ENCODE assay signal across 8 mouse cellular contexts in genomic region chr7:114276005-114276752, GRCm38 (mm10). TPM values are rescaled to one million over a fixed set of nuclear protein-coding genes. Genes with fewer than 3 reads are reported as not detected.
DNase-seq lines count a peak whose midpoint lies in the region; ATAC-seq and TF ChIP-seq lines count a peak whose summit lies in the region.

Gene Psma1 (minus strand): TSS chr7:114276118.

- under 1% methylated on average over 39 of the region's 39 CpGs for WGBS in hindbrain, embryonic 10.5 days
- under 1% methylated on average over 38 of the region's 39 CpGs for WGBS in lung, postnatal 0 days

- H3K4me1 ChIP-seq in hindbrain, embryonic 10.5 days (replicated peaks), result peaks cover 11% of the 10 kb centered on the region
- H3K4me1 ChIP-seq in lung, postnatal 0 days (ENCODE audit: insufficient read depth, low read depth, low read length), result no peaks in the 10 kb centered on the region

- H3K9ac ChIP-seq in lung, postnatal 0 days (replicated peaks; ENCODE audit: low read depth), result peak within 1 kb of the TSS; percentile 87

- H3K27me3 ChIP-seq in hindbrain, embryonic 10.5 days (ENCODE audit: insufficient read depth, poor library complexity, severe bottlenecking), result no peaks in the 10 kb centered on the region
- H3K27me3 ChIP-seq in lung, postnatal 0 days (replicated peaks; ENCODE audit: insufficient read depth, low read length), result no peaks in the 10 kb centered on the region

- peak within 1 kb of the TSS; percentile 96 for H3K4me3 ChIP-seq in hindbrain, embryonic 10.5 days
- H3K4me3 ChIP-seq in lung, postnatal 0 days (ENCODE audit: low read depth, low read length), result peak within 1 kb of the TSS; percentile 87

- peak; percentile 99 for DNase-seq in MN1 (ENCODE audit: low spot score)
- peak; percentile 97 for DNase-seq in cerebellum, adult 9-10 months
- DNase-seq in hindbrain, embryonic 10.5 days (ENCODE audit: low spot score), result peak; percentile 98
- peak; percentile 97 for DNase-seq in layer of hippocampus, adult 9-11 months
- peak; percentile 99 for DNase-seq in lung, postnatal 0 days (ENCODE audit: low spot score)
- DNase-seq in ovary, postnatal 14 days (ENCODE audit: low spot score), result peak; percentile 91
- DNase-seq in thymus, postnatal 14 days, result peak; percentile 96

- H3K4me2 ChIP-seq in lung, postnatal 0 days (replicated peaks; ENCODE audit: low read depth, low read length), result peak within 1 kb of the TSS; percentile 73

- TF ChIP-seq CTCF in lung, postnatal 0 days (IDR thresholded peaks at IDR 0.05), result peak; percentile 71

- H3K27ac ChIP-seq in hindbrain, embryonic 10.5 days, result peak within 1 kb of the TSS; percentile 92
- peak within 1 kb of the TSS; percentile 29 for H3K27ac ChIP-seq in lung, postnatal 0 days (ENCODE audit: low read length)

- peak; percentile 97 for ATAC-seq in frontal cortex, adult (ENCODE audit: low TSS enrichment)
- peak; percentile 97 for ATAC-seq in lung, postnatal 0 days

- TF ChIP-seq EP300 in lung, postnatal 0 days (IDR thresholded peaks at IDR 0.05), result no peak

- H3K9me3 ChIP-seq in hindbrain, embryonic 10.5 days, result no peaks in the 10 kb centered on the region
- H3K9me3 ChIP-seq in lung, postnatal 0 days (ENCODE audit: low read length), result no peaks in the 10 kb centered on the region

- H3K36me3 ChIP-seq in hindbrain, embryonic 10.5 days, result peaks cover 33% of the 10 kb centered on the region
- H3K36me3 ChIP-seq in lung, postnatal 0 days (ENCODE audit: insufficient read depth, low read length), result peaks cover 5% of the 10 kb centered on the region; the same call in 1 of the 2 replicates

RNA-seq across cellular contexts. Expression of gene Psma1, which starts in this region (rescaled TPM):
- 481 and 500 TPM in 2 replicates for polyA plus RNA-seq in hindbrain, embryonic 10.5 days (2016; fragmentation: Nextera tagmentation; extraction: Ambion mirVana)
- 243 and 245 TPM in 2 replicates for polyA plus RNA-seq in lung, postnatal 0 days (2015; fragmentation: Nextera tagmentation; extraction: Ambion mirVana)

Comparison
In these comparisons a context has a peak if more than half of its experiments do, and no peak if none do; other contexts are left out.
1. Peak in every context shown above with its lines: DNase-seq, ATAC-seq, H3K4me3 ChIP-seq and H3K27ac ChIP-seq.